Mouse (Mus musculus) CH12.LX (cell line): ENCODE measurements at regions not wholly inside any gene's neighbourhood (a gene's known extent, or its start where the extent isn't known, plus 50 kb on each side); places are given as distances from the start of the nearest gene placed in this dataset.

ENCODE experiments used
- CTCF ChIP-seq, 2 experiments: IDR thresholded peaks in 1 of 2; conservative IDR thresholded peaks in 1 of 2; 2 replicates each; pipeline ENCODE4 v1.5.1; 2011 to 2012; ENCODE audit warnings: low read depth in 2 of 2, low read length in 2 of 2, improper control_type of control experiment in 1 of 2, inconsistent platforms in 1 of 2, mild to moderate bottlenecking in 1 of 2, moderate library complexity in 1 of 2
- E2F4 ChIP-seq: IDR thresholded peaks from 2 replicates; pipeline ENCODE4 v1.6.1; 2011; ENCODE audit warnings: low read depth, low read length, improper control_type of control experiment; ENCODE audit not compliant: insufficient replicate concordance
- EP300 ChIP-seq: IDR thresholded peaks from 2 replicates; pipeline ENCODE4 v1.6.1; 2011; ENCODE audit warnings: low read length, improper control_type of control experiment
- ETS1 ChIP-seq: conservative IDR thresholded peaks from 2 replicates; pipeline ENCODE4 v1.6.1; 2012; ENCODE audit warnings: low read depth, mild to moderate bottlenecking, inconsistent platforms, low read length, improper control_type of control experiment, moderate library complexity
- MAX ChIP-seq: IDR thresholded peaks from 2 replicates; pipeline ENCODE4 v1.6.1; 2011; ENCODE audit warnings: low read length, improper control_type of control experiment
- MXI1 ChIP-seq: IDR thresholded peaks from 2 replicates; pipeline ENCODE4 v1.6.1; 2011; ENCODE audit warnings: mild to moderate bottlenecking, low read depth, low read length, improper control_type of control experiment
- POLR2A ChIP-seq: IDR thresholded peaks from 2 replicates; pipeline ENCODE4 v1.6.1; 2011; ENCODE audit warnings: low read depth, mild to moderate bottlenecking, improper control_type of control experiment, low read length
- UBTF ChIP-seq: IDR thresholded peaks from 2 replicates; pipeline ENCODE4 v1.6.1; 2012; ENCODE audit warnings: low read depth, mild to moderate bottlenecking, inconsistent platforms, low read length, improper control_type of control experiment, moderate library complexity

DNA sequence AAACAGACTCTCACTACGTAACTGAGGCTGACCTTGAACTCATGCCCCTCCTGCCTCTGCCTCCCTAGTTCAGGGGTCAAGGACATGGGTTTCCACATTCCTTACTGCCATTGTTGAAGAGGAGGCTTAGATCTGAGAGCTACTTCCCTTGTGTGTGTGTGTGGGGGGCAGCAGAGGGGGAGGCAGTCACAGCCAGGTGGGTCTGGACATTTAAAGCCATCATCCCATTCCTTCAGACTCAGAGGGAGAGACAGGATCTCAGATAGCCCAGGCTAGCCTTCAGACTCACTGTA is 114.5 kb upstream of the Med13l start:
- no peak for TF ChIP-seq E2F4
- no peak for TF ChIP-seq POLR2A
- no peak for TF ChIP-seq EP300
- TF ChIP-seq UBTF: no peak
- no peak for TF ChIP-seq ETS1
- no peak for TF ChIP-seq CTCF (conservative IDR thresholded peaks at IDR 0.05 in 1 of 2, IDR thresholded peaks at IDR 0.05 in 1 of 2; ENCODE audit: low read depth in 2 of 2, low read length in 2 of 2)
- no peak for TF ChIP-seq MAX
- TF ChIP-seq MXI1: no peak
